Mouse (Mus musculus) E14TG2a.4 (cell line): ENCODE measurements at regions not wholly inside any gene's neighbourhood (a gene's known extent, or its start where the extent isn't known, plus 50 kb on each side); places are given as distances from the start of the nearest gene placed in this dataset.

Experiments used
- H3K27me3 ChIP-seq: 2 replicates; pipeline ENCODE4 v1.6.1; 2014; ENCODE audit warnings: low read length, control low read depth; ENCODE audit not compliant: insufficient read depth
- H3K36me3 ChIP-seq: 2 replicates; pipeline ENCODE4 v1.6.1; 2014; ENCODE audit warnings: low read length, control low read depth; ENCODE audit not compliant: insufficient read depth
- H3K4me1 ChIP-seq: replicated peaks from 2 replicates; pipeline ENCODE4 v1.6.1; 2014; ENCODE audit warnings: low read depth, low read length, control low read depth
- H3K4me3 ChIP-seq: replicated peaks from 2 replicates; pipeline ENCODE4 v1.5.1; 2014; ENCODE audit warnings: mild to moderate bottlenecking, low read length
- H3K9me3 ChIP-seq: 2 replicates; pipeline ENCODE4 v1.6.1; 2014; ENCODE audit warnings: low read length, control low read depth
- CTCF ChIP-seq: conservative IDR thresholded peaks from 2 replicates; pipeline ENCODE4 v1.5.1; 2014; ENCODE audit warnings: low read length
- NANOG ChIP-seq: IDR thresholded peaks from 2 replicates; pipeline ENCODE4 v1.6.1; 2014; ENCODE audit warnings: borderline replicate concordance, low read length, mixed read lengths
- POU5F1 ChIP-seq: IDR thresholded peaks from 2 replicates; pipeline ENCODE4 v1.6.1; 2014; ENCODE audit warnings: low read length, borderline replicate concordance

- H3K36me3 ChIP-seq, result no peaks in the 10 kb centered on the region
- H3K4me1 ChIP-seq, result no peaks in the 10 kb centered on the region
- TF ChIP-seq POU5F1, result no peak
- TF ChIP-seq NANOG, result no peak
- no peak for TF ChIP-seq CTCF
- no peaks in the 10 kb centered on the region for H3K9me3 ChIP-seq
- no peaks in the 10 kb centered on the region for H3K27me3 ChIP-seq
- H3K4me3 ChIP-seq, result no peak overlapping the region
These were observed 178.9 kb upstream of the Tecrl start for GRCm38 (mm10) chr5:83533901-83534300.

- H3K9me3 ChIP-seq, result no peaks in the 10 kb centered on the region
- H3K4me3 ChIP-seq, result no peak overlapping the region
- no peaks in the 10 kb centered on the region for H3K36me3 ChIP-seq
- H3K27me3 ChIP-seq, result no peaks in the 10 kb centered on the region
- TF ChIP-seq POU5F1 (no peak), CTCF (peak; percentile 25; the same call in 1 of the 2 replicates), NANOG (no peak)
- no peaks in the 10 kb centered on the region for H3K4me1 ChIP-seq
These were observed 163.7 kb upstream of the Tecrl start for GRCm38 (mm10) chr5:83518661-83519060.

DNA sequence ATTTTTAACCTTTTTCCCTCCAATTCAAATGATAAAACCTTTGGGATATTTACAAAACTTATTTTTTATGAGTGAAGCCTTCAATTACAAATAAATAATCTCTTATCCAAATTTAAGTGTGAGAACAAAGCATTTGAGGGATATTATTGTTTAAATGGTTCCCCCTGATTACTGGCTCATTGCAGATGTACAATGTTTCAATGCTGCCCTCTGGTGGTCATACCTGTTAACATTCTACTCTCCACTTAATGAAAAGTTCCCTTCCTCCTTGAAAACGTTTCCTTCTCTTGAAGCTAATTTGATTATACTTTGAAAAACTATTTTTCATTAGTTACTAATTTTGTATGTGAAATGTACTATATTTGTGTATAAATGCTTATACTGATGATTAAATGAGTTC lies 129.1 kb upstream of the Tecrl start:
- H3K4me3 ChIP-seq, result no peak overlapping the region
- H3K36me3 ChIP-seq, result no peaks in the 10 kb centered on the region
- no peaks in the 10 kb centered on the region for H3K9me3 ChIP-seq
- TF ChIP-seq CTCF (peak; percentile 48), NANOG (no peak)
- H3K27me3 ChIP-seq, result no peaks in the 10 kb centered on the region
- no peaks in the 10 kb centered on the region for H3K4me1 ChIP-seq

- no peaks in the 10 kb centered on the region for H3K36me3 ChIP-seq
- H3K9me3 ChIP-seq, result no peaks in the 10 kb centered on the region
- no peaks in the 10 kb centered on the region for H3K27me3 ChIP-seq
- H3K4me1 ChIP-seq, result no peaks in the 10 kb centered on the region
- TF ChIP-seq CTCF, result peak; percentile 79
- no peak for TF ChIP-seq POU5F1
- no peak for TF ChIP-seq NANOG
- H3K4me3 ChIP-seq, result no peak overlapping the region
These were observed 85.3 kb upstream of the Tecrl start for GRCm38 (mm10) chr5:83440259-83440658.

- no peak for TF ChIP-seq POU5F1
- TF ChIP-seq CTCF, result no peak
- no peak for TF ChIP-seq NANOG
- Histone ChIP-seq H3K4me1 (no peaks in the 10 kb centered on the region), H3K9me3 (no peaks in the 10 kb centered on the region), H3K36me3 (no peaks in the 10 kb centered on the region), H3K27me3 (no peaks in the 10 kb centered on the region), H3K4me3 (no peak overlapping the region)
These were observed 81.5 kb upstream of the Tecrl start for GRCm38 (mm10) chr5:83436510-83436909.

GRCm38 (mm10) chr5:83421708-83422107 lies 66.7 kb upstream of the Tecrl start:
- no peaks in the 10 kb centered on the region for H3K9me3 ChIP-seq
- TF ChIP-seq CTCF (no peak), NANOG (no peak), POU5F1 (no peak)
- no peaks in the 10 kb centered on the region for H3K36me3 ChIP-seq
- no peaks in the 10 kb centered on the region for H3K27me3 ChIP-seq
- no peaks in the 10 kb centered on the region for H3K4me1 ChIP-seq
- no peak overlapping the region for H3K4me3 ChIP-seq

DNA sequence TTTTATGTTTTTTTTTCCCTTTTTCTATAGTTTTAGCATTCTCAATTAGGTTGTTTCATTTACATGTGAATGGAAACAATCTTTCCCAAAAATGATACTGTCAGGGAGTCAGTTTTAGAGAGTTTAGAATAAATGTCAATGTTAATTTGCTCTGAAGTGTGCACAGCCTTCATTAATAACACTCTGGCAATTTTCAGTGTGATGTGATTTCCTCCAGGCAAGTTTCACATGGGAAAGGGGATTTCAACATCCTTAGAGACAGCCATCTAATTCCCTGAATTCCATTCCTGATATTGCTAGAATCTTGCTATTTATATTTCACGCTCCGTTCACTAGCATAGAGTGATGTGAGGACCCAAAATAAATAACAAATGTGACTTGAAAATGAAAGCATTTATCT lies 55.2 kb upstream of the Tecrl start:
- no peaks in the 10 kb centered on the region for H3K36me3 ChIP-seq
- H3K4me3 ChIP-seq, result no peak overlapping the region
- TF ChIP-seq NANOG (no peak), CTCF (no peak), POU5F1 (no peak)
- H3K9me3 ChIP-seq, result no peaks in the 10 kb centered on the region
- H3K27me3 ChIP-seq, result no peaks in the 10 kb centered on the region
- no peaks in the 10 kb centered on the region for H3K4me1 ChIP-seq

DNA sequence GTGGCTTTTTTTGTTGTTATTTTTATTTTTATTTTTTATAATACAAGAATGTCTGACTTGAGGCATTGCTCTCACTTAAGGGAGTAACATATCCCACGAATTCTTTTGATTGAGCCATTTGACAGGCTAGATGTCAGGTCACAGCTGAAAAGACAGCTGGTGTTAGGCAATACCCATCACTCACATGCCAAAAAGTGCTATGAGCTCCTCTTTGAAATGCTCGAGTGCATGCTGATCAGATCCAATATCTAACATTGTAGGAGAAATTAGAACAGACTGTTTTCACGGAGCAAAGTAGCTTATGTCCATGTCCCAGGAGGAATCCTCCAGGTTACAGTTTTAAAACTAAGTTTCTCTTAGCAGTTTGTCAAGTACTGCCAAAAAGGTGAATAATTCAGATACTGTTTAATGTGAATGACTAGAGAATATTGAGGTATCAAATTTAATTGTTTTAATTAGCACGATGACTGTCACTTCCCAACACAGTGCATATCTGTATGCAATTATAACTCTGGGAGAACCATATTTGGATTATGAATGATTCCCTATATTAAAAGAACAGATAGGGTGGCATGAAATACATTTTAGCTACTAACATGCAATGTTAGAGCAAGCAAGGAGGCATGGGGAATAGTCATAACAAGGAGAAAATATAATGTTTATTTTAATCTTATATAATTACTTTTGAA lies 50.4 kb upstream of the Tecrl start:
- H3K4me3 ChIP-seq, result no peak overlapping the region
- no peaks in the 10 kb centered on the region for H3K4me1 ChIP-seq
- no peaks in the 10 kb centered on the region for H3K27me3 ChIP-seq
- H3K36me3 ChIP-seq, result no peaks in the 10 kb centered on the region
- no peaks in the 10 kb centered on the region for H3K9me3 ChIP-seq
- no peak for TF ChIP-seq CTCF
- TF ChIP-seq NANOG, result no peak
- TF ChIP-seq POU5F1, result no peak
